Mouse (Mus musculus): ENCODE measurements around the gene Kif26b.

Kif26b gene

GRCm38 (mm10) chr1:178912936-178913716 lies 384.2 kb downstream of the Kif26b start:
- DNase-seq (ENCODE audit: low read depth, low spot score) = no peak

GRCm38 (mm10) chr1:178915056-178915455 lies 386.1 kb downstream of the Kif26b start:
- DNase-seq (ENCODE audit: low read depth, low spot score) = no peak

GRCm38 (mm10) chr1:178917194-178917902 lies 388.4 kb downstream of the Kif26b start:
- no peak for DNase-seq (ENCODE audit: low read depth, low spot score)

- DNase-seq (ENCODE audit: low read depth, low spot score) = no peak
Measured at GRCm38 (mm10) chr1:178924492-178925183, 395.7 kb downstream of the Kif26b start.

- DNase-seq (ENCODE audit: low read depth, low spot score) = no peak
Measured at GRCm38 (mm10) chr1:178929531-178929930, 400.6 kb downstream of the Kif26b start.

GRCm38 (mm10) chr1:178933953-178934637 lies 405.2 kb downstream of the Kif26b start:
- DNase-seq (ENCODE audit: low read depth, low spot score) = no peak

- DNase-seq (ENCODE audit: low read depth, low spot score) = no peak
Measured at GRCm38 (mm10) chr1:178936457-178936856, 407.5 kb downstream of the Kif26b start.

- DNase-seq (ENCODE audit: low read depth, low spot score) = no peak
Measured at GRCm38 (mm10) chr1:178936976-178937375, 408.1 kb downstream of the Kif26b start.

GRCm38 (mm10) chr1:178940353-178940752 lies 411.4 kb downstream of the Kif26b start:
- no peak for DNase-seq (ENCODE audit: low read depth, low spot score)

- DNase-seq (ENCODE audit: low read depth, low spot score) = no peak
Measured at GRCm38 (mm10) chr1:178942251-178942963, 413.5 kb downstream of the Kif26b start.

- DNase-seq (ENCODE audit: low read depth, low spot score) = no peak
Measured at GRCm38 (mm10) chr1:178952910-178953309, 424.0 kb downstream of the Kif26b start.

- DNase-seq (ENCODE audit: low read depth, low spot score) = no peak
Measured at GRCm38 (mm10) chr1:178958641-178959040, 429.7 kb downstream of the Kif26b start.

GRCm38 (mm10) chr1:178960015-178960559 lies 431.2 kb downstream of the Kif26b start:
- peak; percentile 67 for DNase-seq (ENCODE audit: low read depth, low spot score)

- DNase-seq (ENCODE audit: low read depth, low spot score) = no peak
Measured at GRCm38 (mm10) chr1:178961661-178962060, 432.7 kb downstream of the Kif26b start.

- no peak for DNase-seq (ENCODE audit: low read depth, low spot score)
Measured at GRCm38 (mm10) chr1:178972055-178972454, 443.1 kb downstream of the Kif26b start.

- DNase-seq (ENCODE audit: low read depth, low spot score) = no peak
Measured at GRCm38 (mm10) chr1:178978617-178979245, 449.8 kb downstream of the Kif26b start.

- DNase-seq (ENCODE audit: low read depth, low spot score) = no peak
Measured at GRCm38 (mm10) chr1:178980185-178980584, 451.3 kb downstream of the Kif26b start.

- no peak for DNase-seq (ENCODE audit: low read depth, low spot score)
Measured at GRCm38 (mm10) chr1:178981641-178982040, 452.7 kb downstream of the Kif26b start.

- no peak for DNase-seq (ENCODE audit: low read depth, low spot score)
Measured at GRCm38 (mm10) chr1:178988176-178988575, 459.3 kb downstream of the Kif26b start.

Measured in retina, postnatal 7 days (tissue).